9 mouse cellular contexts compared by ENCODE assay signal in genomic region chrX:136624905-136625569, GRCm38 (mm10). TPM values are rescaled to one million over a fixed set of nuclear protein-coding genes. Genes with fewer than 3 reads are reported as not detected.
DNase-seq lines count a peak whose midpoint lies in the region; ATAC-seq and TF ChIP-seq lines count a peak whose summit lies in the region.
"Had no signal": no experiment of that assay in that cellular context is flagged by ENCODE, and none has a peak within 500 bp of the region (broad histone marks: within the 10 kb centered on the region; RNA-seq: fewer than 3 reads in every experiment).

No protein-coding gene starts in this region.

- H3K9me3 ChIP-seq in intestine, embryonic 14.5 days (ENCODE audit: control insufficient read depth, low read length), result no peaks in the 10 kb centered on the region
- no peaks in the 10 kb centered on the region for H3K9me3 ChIP-seq in intestine, embryonic 16.5 days (ENCODE audit: control insufficient read depth, low read length)
- H3K9me3 ChIP-seq in ES-Bruce4 (replicated peaks; ENCODE audit: control insufficient read depth, insufficient read depth, low read length, poor library complexity, severe bottlenecking), result no peaks in the 10 kb centered on the region
- H3K9me3 ChIP-seq in midbrain, embryonic 15.5 days, result no peaks in the 10 kb centered on the region
- H3K9me3 ChIP-seq: lung, embryonic 15.5 days had no signal

- H3K9ac ChIP-seq in intestine, embryonic 14.5 days (ENCODE audit: low read length), result no peak overlapping the region
- H3K9ac ChIP-seq in intestine, embryonic 16.5 days (ENCODE audit: low read depth, low read length), result no peak overlapping the region
- H3K9ac ChIP-seq in ES-Bruce4 (ENCODE audit: low read depth, poor library complexity, severe bottlenecking), result no peak overlapping the region
- no peak overlapping the region for H3K9ac ChIP-seq in midbrain, embryonic 15.5 days
- H3K9ac ChIP-seq: lung, embryonic 15.5 days had no signal

- H3K4me3 ChIP-seq in intestine, embryonic 14.5 days (ENCODE audit: low read depth, low read length), result no peak overlapping the region
- no peak overlapping the region for H3K4me3 ChIP-seq in intestine, embryonic 16.5 days (ENCODE audit: low read length)
- no peak overlapping the region for H3K4me3 ChIP-seq in ES-Bruce4 (ENCODE audit: low read depth, low read length)
- H3K4me3 ChIP-seq in left cerebral cortex, adult 2 months, result no peak overlapping the region
- no peak overlapping the region for H3K4me3 ChIP-seq in midbrain, embryonic 15.5 days
- H3K4me3 ChIP-seq: lung, embryonic 15.5 days had no signal

- no peaks in the 10 kb centered on the region for H3K36me3 ChIP-seq in intestine, embryonic 14.5 days (ENCODE audit: control insufficient read depth, insufficient read depth, low read length)
- no peaks in the 10 kb centered on the region for H3K36me3 ChIP-seq in intestine, embryonic 16.5 days (ENCODE audit: control insufficient read depth, insufficient read depth, low read length)
- H3K36me3 ChIP-seq in ES-Bruce4 (ENCODE audit: control insufficient read depth, insufficient read depth, low read length, poor library complexity, severe bottlenecking), result no peaks in the 10 kb centered on the region
- H3K36me3 ChIP-seq in midbrain, embryonic 15.5 days (replicated peaks), result no peaks in the 10 kb centered on the region
- H3K36me3 ChIP-seq: lung, embryonic 15.5 days had no signal

- no peak overlapping the region for H3K27ac ChIP-seq in intestine, embryonic 14.5 days (ENCODE audit: low read depth)
- H3K27ac ChIP-seq in intestine, embryonic 16.5 days (ENCODE audit: low read length), result no peak overlapping the region
- H3K27ac ChIP-seq in ES-Bruce4 (ENCODE audit: insufficient read depth, low read length), result no peak overlapping the region
- H3K27ac ChIP-seq in left cerebral cortex, adult 2 months, result no peak overlapping the region
- peak overlapping the region; percentile 42; the same call in 1 of the 2 replicates for H3K27ac ChIP-seq in midbrain, embryonic 15.5 days
- H3K27ac ChIP-seq: lung, embryonic 15.5 days had no signal

- DNase-seq in intestine, embryonic 14.5 days (ENCODE audit: low spot score), result peak; percentile 69
- peak; percentile 6 for DNase-seq in cerebellum, adult 8-10 months
- DNase-seq in frontal cortex, postnatal 14 days (ENCODE audit: low spot score in 2 of 2), result peak; percentile 12 to 41
- peak; percentile 31 to 70 for DNase-seq in left cerebral cortex, adult 2 months (ENCODE audit: extremely low spot score in 1 of 2, low spot score in 2 of 2)
- no peak for DNase-seq in spleen, adult 12 weeks (ENCODE audit: low spot score)

- WGBS in intestine, embryonic 14.5 days, result 51% methylated on average over 9 of the region's 9 CpGs
- 48% methylated on average over 9 of the region's 9 CpGs for WGBS in intestine, embryonic 16.5 days
- 42% methylated on average over 9 of the region's 9 CpGs for whole genome bisulfite sequencing in midbrain, embryonic 15.5 days

- H3K4me1 ChIP-seq in intestine, embryonic 14.5 days (replicated peaks; ENCODE audit: control insufficient read depth, insufficient read depth, low read length), result no peaks in the 10 kb centered on the region
- H3K4me1 ChIP-seq in intestine, embryonic 16.5 days (ENCODE audit: control insufficient read depth, insufficient read depth, low read length), result no peaks in the 10 kb centered on the region
- no peaks in the 10 kb centered on the region for H3K4me1 ChIP-seq in ES-Bruce4 (ENCODE audit: control insufficient read depth, insufficient read depth, low read length)
- H3K4me1 ChIP-seq in midbrain, embryonic 15.5 days, result no peaks in the 10 kb centered on the region
- H3K4me1 ChIP-seq: lung, embryonic 15.5 days had no signal

- ATAC-seq in intestine, embryonic 14.5 days (replicated peaks; ENCODE audit: low FRiP score, low TSS enrichment, low read depth), result no peak
- ATAC-seq in intestine, embryonic 16.5 days, result no peak
- ATAC-seq in midbrain, embryonic 15.5 days (replicated peaks), result peak; percentile 65; the same call in 1 of the 2 replicates

- TF ChIP-seq EP300 in ES-Bruce4 (IDR thresholded peaks at IDR 0.05; ENCODE audit: insufficient read depth, low read depth, low read length), result no peak

- no peak for TF ChIP-seq POLR2A in ES-Bruce4 (IDR thresholded peaks at IDR 0.05; ENCODE audit: insufficient read depth, low read length)

- TF ChIP-seq CTCF in ES-Bruce4 (IDR thresholded peaks at IDR 0.05; ENCODE audit: low read depth, low read length), result peak; percentile 25
- TF ChIP-seq CTCF in left cerebral cortex, adult 2 months (IDR thresholded peaks at IDR 0.05), result peak; percentile 63

- no peak overlapping the region for H3K4me2 ChIP-seq in intestine, embryonic 14.5 days (ENCODE audit: low read length)
- H3K4me2 ChIP-seq in intestine, embryonic 16.5 days (ENCODE audit: low read depth, low read length), result no peak overlapping the region
- H3K4me2 ChIP-seq in midbrain, embryonic 15.5 days, result no peak overlapping the region
- H3K4me2 ChIP-seq: lung, embryonic 15.5 days had no signal

- H3K27me3 ChIP-seq in intestine, embryonic 14.5 days (replicated peaks; ENCODE audit: control insufficient read depth, insufficient read depth, low read length), result no peaks in the 10 kb centered on the region
- no peaks in the 10 kb centered on the region for H3K27me3 ChIP-seq in intestine, embryonic 16.5 days (replicated peaks; ENCODE audit: control insufficient read depth, insufficient read depth, low read length)
- no peaks in the 10 kb centered on the region for H3K27me3 ChIP-seq in ES-Bruce4 (ENCODE audit: control insufficient read depth, insufficient read depth, low read length, poor library complexity, severe bottlenecking)
- H3K27me3 ChIP-seq in midbrain, embryonic 15.5 days (replicated peaks), result no peaks in the 10 kb centered on the region
- H3K27me3 ChIP-seq: lung, embryonic 15.5 days had no signal

- intact Hi-C loops in left cerebral cortex, adult 2 months (cut with DNase I), result loop anchor here (5.0 to 10.0 kb wide), 3 partner anchors 117 to 390 kb away; partner anchors contain the start of genes Morf4l2 and Plp1

RNA-seq across cellular contexts. Expression of gene Tceal3, which starts 34.4 kb away (rescaled TPM):
- polyA plus RNA-seq in intestine, embryonic 14.5 days (2014; fragmentation: Nextera tagmentation; extraction: Ambion mirVana), result 3.4 and 4.6 TPM in 2 replicates
- 5.6 and 5.9 TPM in 2 replicates for polyA plus RNA-seq in intestine, embryonic 16.5 days (2015; fragmentation: Nextera tagmentation; extraction: Ambion mirVana)
- 1.3 TPM in 1 of 2 replicates, not detected in the other for polyA plus RNA-seq in ES-Bruce4 (2011; ENCODE audit: insufficient read depth, insufficient read length, low read depth, missing spikeins)
- total RNA-seq in left cerebral cortex, adult 2 months (2021), result 100 to 1,000 TPM; 172 to 177 TPM
- polyA plus RNA-seq in midbrain, embryonic 15.5 days (2015; fragmentation: Nextera tagmentation; extraction: Ambion mirVana), result 91.5 and 91.6 TPM in 2 replicates

Comparison
In these comparisons a context has a peak if more than half of its experiments do, and no peak if none do; other contexts are left out.
1. RNA of gene Tceal3, which starts 34.4 kb away (polyA plus RNA-seq): 91.5 to 91.6 TPM in midbrain, embryonic 15.5 days; 5.6 to 5.9 TPM in intestine, embryonic 16.5 days, 3.4 to 4.6 TPM in intestine, embryonic 14.5 days and 1.3 TPM in ES-Bruce4; every median in the first group is over 10 times any median in the second.